In genomic region chr3:139083778-139084539, GRCm38 (mm10) we compare ENCODE assay signal across 20 mouse cellular contexts.
"Had no signal": no experiment of that assay in that cellular context is flagged by ENCODE, and none has a peak within 500 bp of the region (broad histone marks: within the 10 kb centered on the region; RNA-seq: fewer than 3 reads in every experiment).

No protein-coding gene starts in this region.

- H3K9ac ChIP-seq: liver, embryonic 15.5 days; liver, postnatal 0 days; lung, embryonic 15.5 days; midbrain, embryonic 12.5 days; neural tube, embryonic 13.5 days; neural tube, embryonic 15.5 days had no signal

- H3K9me3 ChIP-seq: liver, embryonic 15.5 days; lung, embryonic 15.5 days; neural tube, embryonic 15.5 days had no signal

- H3K4me2 ChIP-seq: liver, embryonic 15.5 days; lung, embryonic 15.5 days; midbrain, embryonic 12.5 days; neural tube, embryonic 13.5 days; neural tube, embryonic 15.5 days had no signal

- H3K36me3 ChIP-seq: liver, embryonic 15.5 days; lung, embryonic 15.5 days; midbrain, embryonic 10.5 days; midbrain, embryonic 12.5 days; neural tube, embryonic 13.5 days; neural tube, embryonic 15.5 days had no signal

- H3K27ac ChIP-seq: liver, embryonic 15.5 days; lung, embryonic 15.5 days; midbrain, embryonic 10.5 days; midbrain, embryonic 12.5 days; neural tube, embryonic 13.5 days; neural tube, embryonic 15.5 days had no signal

- H3K27me3 ChIP-seq: liver, embryonic 15.5 days; lung, embryonic 15.5 days; midbrain, embryonic 12.5 days; neural tube, embryonic 13.5 days; neural tube, embryonic 15.5 days had no signal

- H3K4me3 ChIP-seq: liver, embryonic 15.5 days; lung, embryonic 15.5 days; midbrain, embryonic 10.5 days; midbrain, embryonic 12.5 days; myocyte; neural tube, embryonic 13.5 days; neural tube, embryonic 15.5 days had no signal

- ATAC-seq: liver, postnatal 0 days; lung, postnatal 0 days; midbrain, embryonic 16.5 days had no signal

- H3K4me1 ChIP-seq: liver, embryonic 15.5 days; lung, embryonic 15.5 days; midbrain, embryonic 10.5 days; midbrain, embryonic 12.5 days; neural tube, embryonic 13.5 days; neural tube, embryonic 15.5 days had no signal

- DNase-seq: liver, postnatal 0 days; lung, adult 2 months; lung, postnatal 4 days; midbrain, embryonic 14.5 days; right cerebral cortex, adult 18-20 months; right cerebral cortex, postnatal 25 days; right cerebral cortex, postnatal 4 days; spleen, adult 18-20 months; thymus, adult 18-20 months; thymus, postnatal 14 days; thymus, postnatal 36 days had no signal
